In genomic region chr7:16639028-16639427, GRCm38 (mm10) we compare ENCODE assay signal across 11 mouse cellular contexts. TPM values are rescaled to one million over a fixed set of nuclear protein-coding genes. Genes with fewer than 3 reads are reported as not detected.
DNase-seq lines count a peak whose midpoint lies in the region; ATAC-seq lines count a peak whose summit lies in the region.
"Had no signal": no experiment of that assay in that cellular context is flagged by ENCODE, and none has a peak within 500 bp of the region (broad histone marks: within the 10 kb centered on the region; RNA-seq: fewer than 3 reads in every experiment).

No protein-coding gene starts in this region.

- H3K4me1 ChIP-seq in forebrain, embryonic 16.5 days (replicated peaks; ENCODE audit: control insufficient read depth, insufficient read depth, low read length): peaks cover 3% of the 10 kb centered on the region; the same call in 1 of the 2 replicates
- H3K4me1 ChIP-seq in forebrain, embryonic 11.5 days (replicated peaks; ENCODE audit: control insufficient read depth, insufficient read depth, low read length): no peaks in the 10 kb centered on the region

- ATAC-seq in forebrain, embryonic 16.5 days: 0 out of 2 replicates have a peak, but pooled peaks have one; percentile 38
- ATAC-seq in forebrain, embryonic 11.5 days (replicated peaks; ENCODE audit: low FRiP score): no peak

- H3K27me3 ChIP-seq in forebrain, embryonic 16.5 days (replicated peaks; ENCODE audit: control insufficient read depth, insufficient read depth, low read length): no peaks in the 10 kb centered on the region
- no peaks in the 10 kb centered on the region for H3K27me3 ChIP-seq in forebrain, embryonic 11.5 days (ENCODE audit: control insufficient read depth, insufficient read depth, low read length)
- H3K27me3 ChIP-seq: embryonic facial prominence, embryonic 13.5 days had no signal

- no peak overlapping the region for H3K9ac ChIP-seq in forebrain, embryonic 16.5 days (replicated peaks; ENCODE audit: low read depth, low read length)
- H3K9ac ChIP-seq in forebrain, embryonic 11.5 days (ENCODE audit: low read length): no peak overlapping the region
- H3K9ac ChIP-seq: embryonic facial prominence, embryonic 13.5 days; liver, embryonic 14.5 days had no signal

- no peaks in the 10 kb centered on the region for H3K9me3 ChIP-seq in forebrain, embryonic 16.5 days (ENCODE audit: control insufficient read depth, low read length)
- H3K9me3 ChIP-seq in forebrain, embryonic 11.5 days (ENCODE audit: control insufficient read depth, low read length): no peaks in the 10 kb centered on the region

- H3K4me3 ChIP-seq in forebrain, embryonic 16.5 days (replicated peaks; ENCODE audit: low read length): no peak overlapping the region
- no peak overlapping the region for H3K4me3 ChIP-seq in forebrain, embryonic 11.5 days (ENCODE audit: low read depth, low read length)
- H3K4me3 ChIP-seq: embryonic facial prominence, embryonic 13.5 days had no signal

- no peak overlapping the region for H3K27ac ChIP-seq in forebrain, embryonic 16.5 days (ENCODE audit: low read length)
- no peak overlapping the region for H3K27ac ChIP-seq in forebrain, embryonic 11.5 days (ENCODE audit: low read depth, low read length)
- H3K27ac ChIP-seq: embryonic facial prominence, embryonic 13.5 days; liver, embryonic 14.5 days had no signal

- no peak overlapping the region for H3K4me2 ChIP-seq in forebrain, embryonic 16.5 days (ENCODE audit: low read length)
- H3K4me2 ChIP-seq in forebrain, embryonic 11.5 days (ENCODE audit: low read depth, low read length, severe bottlenecking): no peak overlapping the region
- H3K4me2 ChIP-seq: embryonic facial prominence, embryonic 13.5 days had no signal

- DNase-seq in forebrain, embryonic 11.5 days (ENCODE audit: low spot score): no peak
- peak; percentile 38 for DNase-seq in right cerebral cortex, postnatal 14 days
- no peak for DNase-seq in right cerebral cortex, adult 2 months (ENCODE audit: low spot score in 2 of 2)
- peak; percentile 55 to 85 for DNase-seq in heart, adult 9 months (ENCODE audit: low spot score in 2 of 2)
- peak; percentile 68 for DNase-seq in ovary, postnatal 36 days (ENCODE audit: low spot score)
- no peak for DNase-seq in layer of hippocampus, adult 11-12 months (ENCODE audit: low spot score)
- no peak for DNase-seq in spleen, postnatal 14 days (ENCODE audit: low spot score in 2 of 2)

- no peaks in the 10 kb centered on the region for H3K36me3 ChIP-seq in forebrain, embryonic 16.5 days (ENCODE audit: control insufficient read depth, insufficient read depth)
- H3K36me3 ChIP-seq in forebrain, embryonic 11.5 days (ENCODE audit: control insufficient read depth, insufficient read depth, low read length): no peaks in the 10 kb centered on the region
- H3K36me3 ChIP-seq: embryonic facial prominence, embryonic 13.5 days had no signal

- 45% methylated on average over 3 of the region's 3 CpGs for WGBS in forebrain, embryonic 16.5 days
- 94% methylated on average over 3 of the region's 3 CpGs for WGBS in forebrain, embryonic 11.5 days

RNA-seq across cellular contexts. Expression of gene Arhgap35, which starts 24.2 kb away (rescaled TPM):
- 41.2 and 41.5 TPM in 2 replicates for polyA plus RNA-seq in forebrain, embryonic 16.5 days (2015; fragmentation: Nextera tagmentation; extraction: Ambion mirVana)
- polyA plus RNA-seq in forebrain, embryonic 11.5 days (2014; fragmentation: Nextera tagmentation; extraction: Ambion mirVana): 39.9 and 45.2 TPM in 2 replicates

RNA-seq across cellular contexts. Expression of gene Ceacam15, which starts 36.5 kb away (rescaled TPM):
- not detected in 2 replicates for polyA plus RNA-seq in forebrain, embryonic 16.5 days (2015; fragmentation: Nextera tagmentation; extraction: Ambion mirVana)
- not detected in 2 replicates for polyA plus RNA-seq in forebrain, embryonic 11.5 days (2014; fragmentation: Nextera tagmentation; extraction: Ambion mirVana)
- polyA plus RNA-seq: embryonic facial prominence, embryonic 13.5 days; liver, embryonic 14.5 days; stomach, embryonic 14.5 days had no signal

Comparison
In these comparisons a context has a peak if more than half of its experiments do, and no peak if none do; other contexts are left out.
1. DNase-seq: peak in right cerebral cortex, postnatal 14 days (single experiment), heart, adult 9 months (2 of 2) and ovary, postnatal 36 days (single experiment); none in forebrain, embryonic 11.5 days (single experiment), right cerebral cortex, adult 2 months (0 of 2), layer of hippocampus, adult 11-12 months (single experiment) and spleen, postnatal 14 days (0 of 2).